Mouse (Mus musculus) hindbrain, postnatal 0 days (tissue): ENCODE measurements around the gene Sowaha. TPM values are rescaled to one million over a fixed set of nuclear protein-coding genes. Genes with fewer than 3 reads are reported as not detected.

Experiments
- ATAC-seq: fragments of 200-750 bp; cut with Nextera tagmentation; 2 replicates; pipeline ENCODE4 v1.8.0; 2017; ENCODE audit warnings: mild to moderate bottlenecking, moderate TSS enrichment, moderate library complexity
- DNase-seq: peaks from one replicate; pipeline ENCODE4 v3.0.0-alpha.2; 2015; ENCODE audit warnings: low spot score
- H3K27ac ChIP-seq: fragments of 300-500 bp; sonication (generic); 2 replicates; pipeline ENCODE4 v1.5.1; 2014; ENCODE audit warnings: mild to moderate bottlenecking
- H3K27me3 ChIP-seq: fragments of 300-500 bp; sonication (generic); 2 replicates; pipeline ENCODE4 v1.6.1; 2014; ENCODE audit warnings: low read length, mixed read lengths; ENCODE audit not compliant: insufficient read depth
- H3K36me3 ChIP-seq: fragments of 300-500 bp; sonication (generic); 2 replicates; pipeline ENCODE4 v1.6.1; 2014; ENCODE audit warnings: low read length, mixed read lengths; ENCODE audit not compliant: insufficient read depth
- H3K4me1 ChIP-seq: fragments of 300-500 bp; sonication (generic); 2 replicates; pipeline ENCODE4 v1.6.1; 2014; ENCODE audit warnings: antibody characterized with exemption, low read length, mixed read lengths; ENCODE audit not compliant: insufficient read depth
- H3K4me2 ChIP-seq: fragments of 300-500 bp; sonication (generic); 2 replicates; pipeline ENCODE4 v1.6.1; 2014; ENCODE audit warnings: low read depth, mild to moderate bottlenecking, low read length, moderate library complexity, mixed read lengths
- H3K4me3 ChIP-seq: fragments of 300-500 bp; sonication (generic); 2 replicates; pipeline ENCODE4 v1.5.1; 2014; ENCODE audit warnings: low read length
- H3K9ac ChIP-seq: fragments of 300-500 bp; sonication (generic); replicated peaks from 2 replicates; pipeline ENCODE4 v1.6.1; 2014; ENCODE audit warnings: mild to moderate bottlenecking, low read length, moderate library complexity, mixed read lengths
- H3K9me3 ChIP-seq: fragments of 300-500 bp; sonication (generic); 2 replicates; pipeline ENCODE4 v1.6.1; 2016; ENCODE audit warnings: low read length, mixed read lengths
- CTCF ChIP-seq: IDR thresholded peaks from 2 replicates; pipeline ENCODE4 v1.5.1; 2016; ENCODE audit warnings: antibody characterized with exemption, control low read depth, low read depth
- WGBS: fragments of 180-500 bp; shearing (Covaris S2); extraction: QIAGEN DNeasy Blood & Tissue Kit; methylation state at CpG from one replicate; pipeline ENCODE4 v1.1.7; 2014; 5-methylcytosine and 5-hydroxymethylcytosine counted together
- polyA plus RNA-seq: library from polyadenylated mRNA; unstranded; fragments of >200 nt; fragmentation: Nextera tagmentation; extraction: Ambion mirVana; gene quantifications from 2 replicates; pipeline ENCODE4 v1.2.1, GENCODE M21; 2015
- total RNA-seq: library from RNA; depleted of rRNA; stranded (reverse); fragments of >200 nt; gene quantifications from 2 replicates; pipeline ENCODE4 v1.2.3, GENCODE M21; 2014

Gene Sowaha
- total and polyA plus RNA-seq, 2 experiments from 2014 or later = 4.2 to 8.7 TPM

DNA sequence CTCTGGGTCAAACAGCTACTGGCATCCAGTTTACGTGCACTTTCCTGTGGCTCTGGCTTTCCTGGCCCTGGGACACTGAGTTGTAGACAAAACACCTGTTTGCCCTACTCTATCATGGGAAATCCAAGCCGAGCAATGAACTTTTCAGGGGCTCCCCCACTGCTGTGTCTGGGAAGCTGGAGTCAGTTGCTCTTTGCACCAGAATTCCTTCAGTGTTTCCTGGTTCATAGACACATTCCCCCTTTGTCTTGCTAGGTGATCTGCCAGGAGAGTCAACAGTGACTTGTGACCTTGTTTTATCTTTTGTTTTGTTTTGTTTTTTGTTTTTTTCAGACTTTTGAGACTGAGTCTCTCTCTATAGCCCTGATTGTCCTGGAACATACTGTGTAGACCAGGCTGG lies 28.7 kb downstream of the Sowaha start:
- TF ChIP-seq CTCF = no peak
- WGBS = 78% methylated on average over 2 of the region's 2 CpGs
- DNase-seq = no peak
- Histone ChIP-seq H3K27me3 (no peaks in the 10 kb centered on the region), H3K4me3 (no peak overlapping the region), H3K4me2 (no peak overlapping the region), H3K27ac (no peak overlapping the region), H3K36me3 (no peaks in the 10 kb centered on the region), H3K4me1 (no peaks in the 10 kb centered on the region), H3K9ac (no peak overlapping the region), H3K9me3 (no peaks in the 10 kb centered on the region)
- no peak for ATAC-seq

DNA sequence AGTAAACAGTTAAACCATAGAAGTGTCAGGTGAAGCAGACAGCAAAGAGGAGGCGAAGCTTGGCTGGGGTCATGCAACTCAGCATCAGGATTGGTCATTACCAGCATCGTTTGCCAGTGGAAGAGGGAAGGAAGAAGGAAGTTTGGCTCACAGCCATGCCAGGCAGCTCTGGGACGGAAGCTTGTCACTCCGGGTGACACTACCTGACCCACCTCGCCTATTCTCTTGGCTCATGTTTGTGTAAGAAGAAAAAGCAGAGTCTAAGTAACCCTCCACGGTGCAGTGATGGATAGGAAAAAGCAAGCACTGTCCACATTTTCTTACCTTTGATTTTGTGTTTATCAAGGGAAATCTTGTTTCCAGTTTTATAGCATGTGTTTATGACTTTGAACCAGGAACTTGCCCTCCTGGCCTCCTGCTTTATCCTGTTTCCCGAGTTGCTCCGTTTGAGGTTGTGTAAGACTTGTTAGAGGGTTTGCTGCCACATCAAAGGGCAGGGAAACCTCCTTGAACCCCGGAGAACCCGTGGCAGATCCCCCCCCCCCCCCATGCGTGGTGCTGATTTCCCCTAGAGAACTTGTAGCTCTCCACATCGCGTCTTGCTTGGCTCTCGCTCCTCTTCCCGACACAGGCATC lies 29.9 kb downstream of the Sowaha start:
- DNase-seq = no peak
- H3K9ac ChIP-seq = no peak overlapping the region
- 56% methylated on average over 15 of the region's 15 CpGs for WGBS
- H3K27me3 ChIP-seq = no peaks in the 10 kb centered on the region
- no peak overlapping the region for H3K4me3 ChIP-seq
- no peaks in the 10 kb centered on the region for H3K9me3 ChIP-seq
- TF ChIP-seq CTCF = no peak
- H3K27ac ChIP-seq = no peak overlapping the region
- H3K36me3 ChIP-seq = no peaks in the 10 kb centered on the region
- no peak overlapping the region for H3K4me2 ChIP-seq
- ATAC-seq = no peak
- no peaks in the 10 kb centered on the region for H3K4me1 ChIP-seq

DNA sequence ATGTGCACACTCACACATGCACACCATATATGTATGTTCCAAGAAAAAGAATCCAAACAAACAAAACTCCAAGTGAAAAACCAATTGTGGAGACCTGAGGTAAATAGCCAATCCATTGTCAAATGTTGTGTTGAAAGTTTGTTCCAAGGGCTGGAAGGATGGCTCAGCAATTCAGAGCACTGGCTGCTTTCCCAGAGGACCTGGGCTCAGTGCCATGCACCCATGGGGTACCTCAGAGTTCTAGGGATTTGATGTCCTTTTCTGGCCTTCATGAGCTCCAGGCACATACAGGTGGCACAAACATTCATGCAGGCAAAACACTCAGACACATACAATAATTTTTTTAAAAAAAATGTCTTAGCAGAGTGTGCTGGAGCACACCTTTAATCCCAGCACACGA lies 31.5 kb downstream of the Sowaha start:
- H3K9me3 ChIP-seq = no peaks in the 10 kb centered on the region
- no peaks in the 10 kb centered on the region for H3K4me1 ChIP-seq
- WGBS = 70% methylated on average over 1 of the region's 1 CpGs
- H3K27me3 ChIP-seq = no peaks in the 10 kb centered on the region
- ATAC-seq (no peak), DNase-seq (peak; percentile 36)
- H3K27ac ChIP-seq = no peak overlapping the region; the same call in 1 of the 2 replicates
- H3K36me3 ChIP-seq = no peaks in the 10 kb centered on the region
- no peak for TF ChIP-seq CTCF
- H3K4me3 ChIP-seq = no peak overlapping the region
- H3K4me2 ChIP-seq = no peak overlapping the region
- no peak overlapping the region for H3K9ac ChIP-seq

DNA sequence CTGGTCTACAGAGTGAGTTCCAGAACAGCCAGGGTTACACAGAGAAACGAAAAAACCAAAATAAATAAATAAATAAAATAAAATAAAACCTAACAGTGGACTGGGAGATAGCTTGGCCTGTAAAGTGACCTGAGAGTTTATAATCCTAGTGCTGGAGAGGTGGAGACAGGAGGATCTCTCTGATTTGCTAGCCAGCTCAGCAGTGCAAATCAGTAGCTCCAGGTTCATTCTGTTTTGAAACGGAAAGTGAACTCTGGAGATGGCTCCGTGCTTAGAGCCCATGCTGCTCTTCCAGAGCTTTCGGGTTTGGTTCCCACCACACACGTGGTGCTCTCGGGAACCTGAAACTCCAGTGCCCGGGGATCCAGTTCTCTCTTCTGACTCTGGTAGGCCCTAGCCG lies 32.1 kb downstream of the Sowaha start:
- Histone ChIP-seq H3K27me3 (no peaks in the 10 kb centered on the region), H3K27ac (no peak overlapping the region), H3K9ac (no peak overlapping the region), H3K9me3 (no peaks in the 10 kb centered on the region), H3K4me1 (no peaks in the 10 kb centered on the region), H3K4me3 (no peak overlapping the region), H3K36me3 (no peaks in the 10 kb centered on the region), H3K4me2 (no peak overlapping the region)
- TF ChIP-seq CTCF = no peak
- ATAC-seq = no peak
- no peak for DNase-seq
- WGBS = 81% methylated on average over 8 of the region's 8 CpGs

DNA sequence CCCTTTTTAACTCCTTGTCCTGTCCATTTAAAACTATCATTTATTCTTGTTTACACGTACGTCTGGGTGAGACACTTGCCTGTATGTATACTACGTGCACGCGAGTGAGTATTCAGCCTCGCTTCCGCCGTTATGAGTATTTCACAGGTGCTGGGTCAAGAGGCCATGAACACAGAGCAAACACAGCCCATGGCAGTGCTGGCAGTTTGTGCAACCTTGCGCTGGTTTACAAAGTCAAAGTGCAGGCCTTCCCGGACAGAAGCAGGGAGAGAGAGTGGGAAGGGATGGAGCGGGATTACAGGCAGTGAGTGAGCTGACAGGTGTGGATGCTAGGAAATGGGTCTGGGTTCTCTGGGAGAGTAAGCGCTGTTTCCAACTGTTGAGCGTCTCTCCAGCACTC lies 33.9 kb downstream of the Sowaha start:
- DNase-seq (no peak), ATAC-seq (no peak)
- Histone ChIP-seq H3K4me2 (no peak overlapping the region), H3K4me1 (no peaks in the 10 kb centered on the region), H3K4me3 (no peak overlapping the region), H3K36me3 (no peaks in the 10 kb centered on the region), H3K9ac (no peak overlapping the region), H3K9me3 (no peaks in the 10 kb centered on the region), H3K27me3 (no peaks in the 10 kb centered on the region), H3K27ac (no peak overlapping the region)
- no peak for TF ChIP-seq CTCF
- WGBS = 88% methylated on average over 13 of the region's 13 CpGs

DNA sequence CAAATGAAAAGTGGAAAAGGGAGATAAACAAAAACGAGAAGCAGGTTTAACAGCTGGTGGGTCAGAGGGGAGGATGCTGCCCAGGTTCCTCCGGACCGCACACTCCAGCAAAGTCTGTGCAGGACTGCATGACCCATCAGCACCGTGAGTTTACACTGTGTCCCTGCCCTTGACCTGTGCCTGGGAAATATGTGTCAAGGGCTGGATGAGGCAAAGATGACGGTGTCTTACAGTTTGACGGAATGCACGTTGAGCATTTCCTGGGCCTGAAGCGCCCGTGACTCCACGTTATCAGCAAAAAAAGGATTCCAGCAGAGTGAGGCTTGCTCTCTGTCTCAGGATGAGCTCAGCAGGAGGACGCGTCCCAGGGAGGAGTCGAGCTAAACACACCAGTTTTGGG lies 34.5 kb downstream of the Sowaha start:
- DNase-seq = no peak
- H3K4me3 ChIP-seq = no peak overlapping the region
- no peaks in the 10 kb centered on the region for H3K9me3 ChIP-seq
- no peak overlapping the region for H3K27ac ChIP-seq
- no peak overlapping the region for H3K4me2 ChIP-seq
- ATAC-seq = no peak
- H3K4me1 ChIP-seq = no peaks in the 10 kb centered on the region
- no peaks in the 10 kb centered on the region for H3K36me3 ChIP-seq
- TF ChIP-seq CTCF = no peak
- H3K9ac ChIP-seq = no peak overlapping the region
- H3K27me3 ChIP-seq = no peaks in the 10 kb centered on the region
- WGBS = 63% methylated on average over 13 of the region's 13 CpGs

DNA sequence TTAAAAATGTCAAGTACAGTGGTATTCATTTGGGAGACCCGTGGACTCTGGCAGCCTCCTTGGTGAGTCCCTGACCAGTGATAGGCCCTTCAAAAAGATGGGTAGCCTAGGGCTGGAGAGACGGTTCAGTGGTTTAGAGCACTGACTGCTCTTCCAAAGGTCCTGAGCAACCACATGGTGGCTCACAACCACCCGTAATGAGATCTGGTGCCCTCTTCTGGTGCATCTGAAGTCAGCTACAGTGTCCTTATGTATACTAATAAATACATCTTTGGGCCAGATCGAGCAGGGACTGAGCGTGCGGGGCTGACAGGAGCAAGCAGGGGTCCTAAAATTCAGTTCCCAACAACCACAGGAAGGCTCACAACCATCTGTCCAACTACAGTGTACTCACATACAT lies 36.2 kb downstream of the Sowaha start:
- 0 out of 2 replicates have a peak, but pooled peaks have one; percentile 53 for ATAC-seq
- TF ChIP-seq CTCF = peak; percentile 71
- Histone ChIP-seq H3K36me3 (no peaks in the 10 kb centered on the region), H3K27ac (no peak overlapping the region), H3K4me2 (no peak overlapping the region), H3K9ac (no peak overlapping the region), H3K9me3 (no peaks in the 10 kb centered on the region), H3K4me1 (no peaks in the 10 kb centered on the region), H3K27me3 (no peaks in the 10 kb centered on the region), H3K4me3 (no peak overlapping the region)
- DNase-seq = no peak
- WGBS = 29% methylated on average over 6 of the region's 6 CpGs
